Mouse (Mus musculus) adrenal gland, adult (tissue): ENCODE measurements around the gene Naa30.
"Not testable (repeated sequence)": the region's sequence is repeated elsewhere in the genome, so short reads cannot be mapped to it uniquely, and the experiment has no call there.

Experiments
- DNase-seq, 2 experiments: peaks; one replicate each; pipeline ENCODE4 v3.0.0; 2022 to 2023; ENCODE audit warnings: low spot score in 1 of 2; ENCODE audit not compliant: inconsistent age in 2 of 2

Naa30 gene

GRCm38 (mm10) chr14:49171867-49172581 lies at the start of gene Naa30:
Gene Naa30 (plus strand): TSS chr14:49172226.
- peak; percentile 99 for DNase-seq

- no peak for DNase-seq
These were observed 44.8 kb upstream of the Naa30 start for GRCm38 (mm10) chr14:49127162-49127779.

GRCm38 (mm10) chr14:49128544-49129263 lies 43.3 kb upstream of the Naa30 start:
- DNase-seq: no peak

GRCm38 (mm10) chr14:49132391-49132790 lies 39.6 kb upstream of the Naa30 start:
- no peak for DNase-seq

- DNase-seq: no peak
These were observed 33.9 kb upstream of the Naa30 start for GRCm38 (mm10) chr14:49138171-49138570.

GRCm38 (mm10) chr14:49140756-49141155 lies 31.3 kb upstream of the Naa30 start:
- no peak for DNase-seq

- DNase-seq: peak; percentile 60 to 91
These were observed 18.2 kb upstream of the Naa30 start for GRCm38 (mm10) chr14:49153801-49154200.

- peak in 1 of 2 experiments; percentile 58 for DNase-seq
These were observed 16.5 kb upstream of the Naa30 start for GRCm38 (mm10) chr14:49155572-49155971.

GRCm38 (mm10) chr14:49158143-49158925 lies 13.7 kb upstream of the Naa30 start:
- DNase-seq: no peak

- no peak for DNase-seq
These were observed 740 bp upstream of the Naa30 start for GRCm38 (mm10) chr14:49171286-49171685.

- peak; percentile 71 to 90 for DNase-seq
These were observed 559 bp downstream of the Naa30 start for GRCm38 (mm10) chr14:49172582-49172988.

- peak; percentile 23 to 49 for DNase-seq
These were observed 1.5 kb downstream of the Naa30 start for GRCm38 (mm10) chr14:49173290-49174135.

GRCm38 (mm10) chr14:49179736-49180135 lies 7.7 kb downstream of the Naa30 start:
- no peak for DNase-seq

GRCm38 (mm10) chr14:49186270-49186669 lies 14.2 kb downstream of the Naa30 start:
- DNase-seq: no peak

- no peak for DNase-seq
These were observed 25.1 kb downstream of the Naa30 start for GRCm38 (mm10) chr14:49197031-49197527.

- no peak for DNase-seq
These were observed 29.2 kb downstream of the Naa30 start for GRCm38 (mm10) chr14:49201073-49201778.

- DNase-seq: not testable (repeated sequence)
These were observed 38.2 kb downstream of the Naa30 start for GRCm38 (mm10) chr14:49210215-49210614.

GRCm38 (mm10) chr14:49218677-49219076 lies 46.7 kb downstream of the Naa30 start:
- no peak for DNase-seq

- DNase-seq: not testable (repeated sequence)
These were observed 47.5 kb downstream of the Naa30 start for GRCm38 (mm10) chr14:49219466-49220022.
